Mouse (Mus musculus): Measurements from ENCODE around the gene Slc45a2.

DNA sequence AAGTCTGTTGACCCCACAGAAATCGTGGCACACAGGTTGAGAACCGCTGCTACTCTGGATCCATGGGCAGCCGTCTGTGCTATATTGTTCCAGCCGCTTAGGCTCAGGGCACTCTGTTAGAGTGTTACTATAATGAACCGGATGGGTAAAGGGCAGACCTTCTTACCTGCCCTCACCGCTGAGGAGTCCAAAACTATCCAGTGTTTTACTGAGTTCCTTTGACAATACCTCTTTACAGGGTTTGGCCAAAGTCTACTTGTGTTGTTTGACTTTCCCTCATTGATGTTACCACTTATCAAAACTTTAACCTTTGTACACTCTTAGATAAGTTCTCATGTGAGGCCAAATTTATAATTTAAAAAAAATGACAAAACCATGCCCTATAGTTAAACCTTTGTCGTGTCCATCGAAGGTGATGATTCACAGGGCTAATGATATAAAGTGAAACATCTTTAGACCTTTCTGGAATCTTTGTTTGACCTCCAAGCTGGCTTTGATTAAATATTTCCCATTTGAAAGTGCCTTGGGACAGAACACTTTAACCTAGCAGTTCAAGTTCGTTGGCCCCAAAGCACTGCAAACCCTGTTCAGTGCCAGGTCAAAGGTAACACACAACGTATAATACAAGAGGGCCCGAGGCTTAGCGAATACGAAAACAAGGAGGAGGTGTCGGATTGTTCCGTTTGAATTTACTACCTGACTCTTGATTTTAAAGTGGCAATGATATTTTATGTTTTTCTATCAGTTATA, 41.1 kb upstream of the Slc45a2 start:
- TF ChIP-seq MAX (IDR thresholded peaks at IDR 0.05; ENCODE audit: low read depth) (no peak), TCF12 (IDR thresholded peaks at IDR 0.05; ENCODE audit: insufficient read depth, poor library complexity, severe bottlenecking) (no peak), REST (IDR thresholded peaks at IDR 0.05; ENCODE audit: insufficient read depth, insufficient read length) (no peak), POLR2A (IDR thresholded peaks at IDR 0.05; ENCODE audit: insufficient read length, low read depth) (no peak), USF1 (IDR thresholded peaks at IDR 0.05; ENCODE audit: low read depth) (no peak), POLR2AphosphoS2 (IDR thresholded peaks at IDR 0.05; ENCODE audit: insufficient read length, low read depth) (no peak), MYOD1 (IDR thresholded peaks at IDR 0.05; ENCODE audit: control insufficient read depth in 1 of 3, insufficient read length in 2 of 3, low read depth in 2 of 3) (no peak), E2F4 (IDR thresholded peaks at IDR 0.05; ENCODE audit: insufficient read depth) (no peak), TCF3 (IDR thresholded peaks at IDR 0.05; ENCODE audit: insufficient read length, low read depth) (no peak)

All from myocyte (in vitro differentiated cells).